Mouse (Mus musculus): ENCODE measurements at regions not wholly inside any gene's neighbourhood (a gene's known extent, or its start where the extent isn't known, plus 50 kb on each side); places are given as distances from the start of the nearest gene placed in this dataset.

DNA sequence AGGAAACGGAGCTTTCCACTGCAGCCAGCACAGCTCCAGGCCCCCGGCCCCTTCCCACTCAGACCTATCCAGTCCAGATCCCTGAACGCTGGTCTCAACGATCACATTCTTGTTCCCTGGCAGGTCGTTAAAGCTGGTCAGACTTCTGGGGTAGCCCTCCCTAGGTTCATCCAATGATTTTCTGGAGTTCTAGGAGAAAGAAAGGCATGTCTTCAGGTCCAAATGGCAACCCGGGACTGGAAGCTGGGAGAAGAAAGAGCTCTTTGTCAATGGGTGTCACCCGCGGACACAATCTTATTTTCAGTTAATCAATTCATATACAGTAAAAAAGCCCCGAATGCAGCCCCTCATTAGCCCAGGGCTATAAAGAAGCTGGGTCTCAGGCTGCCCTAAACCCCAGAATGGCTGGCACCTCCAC is 315.8 kb downstream of the Rab28 start:
- no peak for TF ChIP-seq CTCF (IDR thresholded peaks at IDR 0.05; ENCODE audit: low read depth)
- WGBS, result 56% methylated on average over 9 of the region's 9 CpGs
- DNase-seq (ENCODE audit: low spot score) (no peak), ATAC-seq (replicated peaks; ENCODE audit: low FRiP score, low read depth) (no peak)
- Histone ChIP-seq H3K36me3 (ENCODE audit: insufficient read depth, low read length) (no peaks in the 10 kb centered on the region), H3K4me2 (ENCODE audit: low read length) (no peak overlapping the region), H3K27me3 (ENCODE audit: insufficient read depth, low read length) (no peaks in the 10 kb centered on the region), H3K27ac (no peak overlapping the region), H3K9ac (ENCODE audit: low read depth, low read length) (no peak overlapping the region), H3K4me3 (replicated peaks; ENCODE audit: low read depth, low read length) (no peak overlapping the region), H3K4me1 (replicated peaks; ENCODE audit: insufficient read depth, low read length) (no peaks in the 10 kb centered on the region), H3K9me3 (replicated peaks; ENCODE audit: low read length) (no peaks in the 10 kb centered on the region)

DNA sequence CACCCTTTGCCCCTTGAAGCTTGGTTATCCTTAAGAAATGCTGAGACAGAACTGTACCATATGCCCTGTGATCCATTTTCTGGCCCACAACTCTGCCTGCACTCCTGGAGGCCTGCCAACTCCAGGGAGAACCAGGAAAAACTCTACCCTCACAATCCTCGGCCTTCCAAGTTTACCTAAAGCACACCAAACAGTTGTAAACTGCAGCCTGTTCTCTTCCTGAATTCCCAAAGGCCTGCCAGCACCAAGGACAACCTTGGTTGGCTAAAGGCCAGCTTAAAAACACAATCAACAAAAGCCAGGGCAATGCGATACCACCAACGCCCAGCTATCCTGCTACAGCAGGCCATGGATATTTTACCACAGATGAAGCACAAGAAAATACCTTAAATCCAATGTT is 334.5 kb downstream of the Rab28 start:
- DNase-seq (ENCODE audit: low spot score), result no peak
- no peak for TF ChIP-seq CTCF (IDR thresholded peaks at IDR 0.05; ENCODE audit: low read depth)
- WGBS, result 56% methylated on average over 3 of the region's 3 CpGs

DNA sequence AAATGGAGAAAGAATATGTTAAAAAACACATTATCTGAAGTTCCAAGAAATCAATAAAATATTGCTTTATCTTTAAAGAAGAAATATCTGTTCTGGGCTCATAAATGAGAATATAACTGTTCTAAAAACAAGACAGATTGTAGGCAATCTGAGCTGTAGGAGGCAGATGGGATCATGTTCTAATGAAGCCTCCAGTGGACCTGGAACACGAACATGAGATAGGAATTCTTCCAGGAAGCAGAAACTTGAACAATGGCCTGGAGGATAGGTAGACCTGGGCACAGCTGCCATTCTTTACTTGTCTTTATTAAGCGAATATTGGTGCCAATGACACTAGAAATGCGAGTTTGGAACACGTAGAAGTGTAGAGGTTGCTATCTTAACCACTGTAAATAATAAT is 336.5 kb downstream of the Rab28 start:
- H3K9ac ChIP-seq (ENCODE audit: low read depth, low read length), result no peak overlapping the region
- no peaks in the 10 kb centered on the region for H3K9me3 ChIP-seq (replicated peaks; ENCODE audit: low read length)
- H3K4me1 ChIP-seq (replicated peaks; ENCODE audit: insufficient read depth, low read length), result no peaks in the 10 kb centered on the region
- no peak for ATAC-seq (replicated peaks; ENCODE audit: low FRiP score, low read depth)
- 81% methylated on average over 4 of the region's 4 CpGs for WGBS
- no peak overlapping the region for H3K4me3 ChIP-seq (replicated peaks; ENCODE audit: low read depth, low read length)
- no peak for DNase-seq (ENCODE audit: low spot score)
- no peak overlapping the region for H3K4me2 ChIP-seq (ENCODE audit: low read length)
- no peak for TF ChIP-seq CTCF (IDR thresholded peaks at IDR 0.05; ENCODE audit: low read depth)
- no peaks in the 10 kb centered on the region for H3K27me3 ChIP-seq (ENCODE audit: insufficient read depth, low read length)
- no peaks in the 10 kb centered on the region for H3K36me3 ChIP-seq (ENCODE audit: insufficient read depth, low read length)
- H3K27ac ChIP-seq, result no peak overlapping the region

More for the DNA sequence above, 334.5 kb downstream of the Rab28 start:
- Histone ChIP-seq H3K27me3 (ENCODE audit: insufficient read depth, low read length) (no peaks in the 10 kb centered on the region), H3K9ac (ENCODE audit: low read depth, low read length) (no peak overlapping the region), H3K36me3 (ENCODE audit: insufficient read depth, low read length) (no peaks in the 10 kb centered on the region), H3K9me3 (replicated peaks; ENCODE audit: low read length) (no peaks in the 10 kb centered on the region), H3K4me1 (replicated peaks; ENCODE audit: insufficient read depth, low read length) (no peaks in the 10 kb centered on the region), H3K27ac (no peak overlapping the region), H3K4me3 (replicated peaks; ENCODE audit: low read depth, low read length) (no peak overlapping the region), H3K4me2 (ENCODE audit: low read length) (no peak overlapping the region)
- no peak for ATAC-seq (replicated peaks; ENCODE audit: low FRiP score, low read depth)

DNA sequence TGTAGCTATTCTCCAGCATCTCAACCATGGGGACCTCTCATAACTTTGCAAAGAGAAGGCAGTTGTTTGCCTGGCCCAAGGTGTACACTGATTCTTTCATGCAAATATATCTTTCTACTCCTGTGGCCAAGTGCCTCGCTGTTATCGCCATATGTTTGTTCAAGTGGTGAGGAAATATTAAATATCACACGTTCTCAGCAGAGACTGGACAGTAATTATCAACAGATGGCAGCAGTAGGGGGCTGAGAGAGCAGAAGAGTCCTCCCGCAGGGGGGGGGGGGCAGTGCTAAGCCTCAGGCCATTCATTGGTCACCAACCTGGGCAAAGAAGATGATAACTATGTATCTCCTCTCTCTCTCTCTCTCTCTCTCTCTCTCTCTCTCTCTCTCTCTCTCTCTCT is 337.6 kb downstream of the Rab28 start:
- Histone ChIP-seq H3K4me1 (replicated peaks; ENCODE audit: insufficient read depth, low read length) (no peaks in the 10 kb centered on the region), H3K27me3 (ENCODE audit: insufficient read depth, low read length) (no peaks in the 10 kb centered on the region)
- no peak for DNase-seq (ENCODE audit: low spot score)

DNA sequence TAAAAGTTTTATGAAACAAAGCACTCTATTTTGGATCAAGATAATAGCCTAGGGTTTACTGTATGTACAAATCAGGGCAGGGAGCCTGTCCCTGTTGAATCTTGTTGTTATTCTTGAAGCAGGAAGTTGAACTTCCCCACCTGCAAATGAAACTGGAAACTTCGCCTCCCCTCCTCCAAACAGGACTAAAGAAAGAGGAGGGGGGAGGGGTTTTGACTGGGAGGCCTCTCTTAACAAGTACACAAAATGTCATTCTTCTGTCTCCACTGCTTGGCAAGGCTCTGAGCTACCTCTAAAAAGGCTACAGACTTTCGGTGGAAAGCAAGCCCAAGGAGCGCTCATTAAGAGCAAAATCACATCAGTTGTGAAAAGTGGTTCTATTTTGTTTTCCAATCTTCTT is 338.1 kb downstream of the Rab28 start:
- WGBS, result 55% methylated on average over 3 of the region's 3 CpGs
- Histone ChIP-seq H3K36me3 (ENCODE audit: insufficient read depth, low read length) (no peaks in the 10 kb centered on the region), H3K9me3 (replicated peaks; ENCODE audit: low read length) (no peaks in the 10 kb centered on the region), H3K4me1 (replicated peaks; ENCODE audit: insufficient read depth, low read length) (no peaks in the 10 kb centered on the region), H3K4me2 (ENCODE audit: low read length) (no peak overlapping the region), H3K9ac (ENCODE audit: low read depth, low read length) (no peak overlapping the region), H3K4me3 (replicated peaks; ENCODE audit: low read depth, low read length) (no peak overlapping the region), H3K27me3 (ENCODE audit: insufficient read depth, low read length) (no peaks in the 10 kb centered on the region), H3K27ac (no peak overlapping the region)
- ATAC-seq (replicated peaks; ENCODE audit: low FRiP score, low read depth) (no peak), DNase-seq (ENCODE audit: low spot score) (peak; percentile 22)
- TF ChIP-seq CTCF (IDR thresholded peaks at IDR 0.05; ENCODE audit: low read depth), result no peak

More for the DNA sequence above, 337.6 kb downstream of the Rab28 start:
- H3K4me3 ChIP-seq (replicated peaks; ENCODE audit: low read depth, low read length), result no peak overlapping the region
- H3K36me3 ChIP-seq (ENCODE audit: insufficient read depth, low read length), result no peaks in the 10 kb centered on the region
- no peak overlapping the region for H3K9ac ChIP-seq (ENCODE audit: low read depth, low read length)
- WGBS, result 54% methylated on average over 4 of the region's 4 CpGs
- no peak for ATAC-seq (replicated peaks; ENCODE audit: low FRiP score, low read depth)
- no peak overlapping the region for H3K4me2 ChIP-seq (ENCODE audit: low read length)
- TF ChIP-seq CTCF (IDR thresholded peaks at IDR 0.05; ENCODE audit: low read depth), result no peak
- H3K9me3 ChIP-seq (replicated peaks; ENCODE audit: low read length), result no peaks in the 10 kb centered on the region
- no peak overlapping the region for H3K27ac ChIP-seq

DNA sequence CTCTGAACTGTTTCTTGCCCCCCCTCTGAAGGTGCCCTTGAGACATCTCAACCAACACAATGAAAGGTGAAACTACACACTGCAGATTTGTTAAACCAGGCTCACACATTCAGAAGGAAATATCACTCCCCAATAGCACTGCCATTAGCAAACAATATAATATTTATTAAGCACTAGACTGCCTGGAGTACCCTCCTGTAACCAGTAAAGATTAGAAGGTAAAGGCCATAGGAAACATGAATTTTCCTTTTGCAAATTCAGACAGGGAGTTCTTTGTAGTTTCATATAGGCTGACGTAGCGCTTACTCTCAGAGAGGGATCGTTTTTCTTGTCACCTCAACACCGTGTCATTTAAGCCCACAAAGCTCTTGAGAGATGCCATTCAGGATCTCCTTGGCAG is 342.1 kb downstream of the Rab28 start:
- Histone ChIP-seq H3K27me3 (ENCODE audit: insufficient read depth, low read length) (no peaks in the 10 kb centered on the region), H3K9ac (ENCODE audit: low read depth, low read length) (no peak overlapping the region), H3K36me3 (ENCODE audit: insufficient read depth, low read length) (no peaks in the 10 kb centered on the region), H3K27ac (no peak overlapping the region), H3K9me3 (replicated peaks; ENCODE audit: low read length) (no peaks in the 10 kb centered on the region), H3K4me1 (replicated peaks; ENCODE audit: insufficient read depth, low read length) (no peaks in the 10 kb centered on the region), H3K4me2 (ENCODE audit: low read length) (no peak overlapping the region), H3K4me3 (replicated peaks; ENCODE audit: low read depth, low read length) (no peak overlapping the region)
- WGBS, result 67% methylated on average over 4 of the region's 4 CpGs
- DNase-seq (ENCODE audit: low spot score), result no peak
- TF ChIP-seq CTCF (IDR thresholded peaks at IDR 0.05; ENCODE audit: low read depth), result no peak
- ATAC-seq (replicated peaks; ENCODE audit: low FRiP score, low read depth), result no peak

DNA sequence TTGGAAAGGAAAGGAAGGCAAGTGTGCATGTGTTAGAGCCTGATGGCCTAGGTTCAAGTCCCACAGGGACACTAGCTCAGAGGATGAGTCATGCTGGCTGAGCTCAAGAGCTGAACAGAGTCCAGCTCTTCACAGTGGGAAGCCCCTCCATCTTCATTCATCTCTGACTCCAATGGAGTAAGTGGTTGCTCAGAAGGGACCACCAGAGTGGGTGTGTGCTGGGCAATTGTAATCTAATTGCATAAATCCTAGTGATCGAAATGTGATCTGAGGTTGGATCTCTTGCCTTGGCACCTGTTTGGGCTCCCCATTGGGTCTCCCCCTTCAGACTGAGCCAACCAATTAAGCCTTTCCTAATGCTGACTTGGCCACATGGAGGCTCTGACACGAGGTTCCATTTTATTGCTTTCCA is 359.5 kb downstream of the Rab28 start:
- Histone ChIP-seq H3K36me3 (ENCODE audit: insufficient read depth, low read length) (no peaks in the 10 kb centered on the region), H3K4me2 (ENCODE audit: low read length) (no peak overlapping the region), H3K27ac (no peak overlapping the region), H3K27me3 (ENCODE audit: insufficient read depth, low read length) (no peaks in the 10 kb centered on the region), H3K9me3 (replicated peaks; ENCODE audit: low read length) (no peaks in the 10 kb centered on the region), H3K4me3 (replicated peaks; ENCODE audit: low read depth, low read length) (no peak overlapping the region), H3K9ac (ENCODE audit: low read depth, low read length) (no peak overlapping the region), H3K4me1 (replicated peaks; ENCODE audit: insufficient read depth, low read length) (no peaks in the 10 kb centered on the region)
- TF ChIP-seq CTCF (IDR thresholded peaks at IDR 0.05; ENCODE audit: low read depth), result no peak
- ATAC-seq (replicated peaks; ENCODE audit: low FRiP score, low read depth) (no peak), DNase-seq (ENCODE audit: low spot score) (no peak)
- 60% methylated on average over 2 of the region's 2 CpGs for WGBS

Measured in kidney, postnatal 0 days (tissue).